Comparison of ENCODE assay signal across 36 mouse cellular contexts in genomic region chr4:150978156-150978910, GRCm38 (mm10). TPM values are rescaled to one million over a fixed set of nuclear protein-coding genes. Genes with fewer than 3 reads are reported as not detected.
DNase-seq lines count a peak whose midpoint lies in the region; ATAC-seq and TF ChIP-seq lines count a peak whose summit lies in the region.
"Had no signal": no experiment of that assay in that cellular context is flagged by ENCODE, and none has a peak within 500 bp of the region (broad histone marks: within the 10 kb centered on the region; RNA-seq: fewer than 3 reads in every experiment).

No protein-coding gene starts in this region.

- H3K27ac ChIP-seq in kidney, postnatal 0 days: no peak overlapping the region
- no peak overlapping the region for H3K27ac ChIP-seq in lung, postnatal 0 days (ENCODE audit: low read length)
- H3K27ac ChIP-seq in intestine, embryonic 15.5 days: no peak overlapping the region
- H3K27ac ChIP-seq: embryonic facial prominence, embryonic 12.5 days; gastrocnemius, adult 2 months; heart, adult 2 months; hindbrain, embryonic 13.5 days; liver, embryonic 13.5 days; midbrain, embryonic 10.5 days; midbrain, embryonic 15.5 days; neural tube, embryonic 15.5 days had no signal

- no peak for DNase-seq in kidney, postnatal 0 days (ENCODE audit: low spot score)
- DNase-seq in kidney, postnatal 25 days: no peak
- DNase-seq in lung, postnatal 0 days (ENCODE audit: low spot score): no peak
- no peak for DNase-seq in lung, adult 18-20 months
- peak; percentile 58 for DNase-seq in ES-CJ7 (ENCODE audit: low read depth, low spot score)
- no peak for DNase-seq in adrenal gland, postnatal 36 days
- DNase-seq: adrenal gland, postnatal 25 days; cerebellum, adult 9-10 months; cerebellum, postnatal 36 days; gastrocnemius, adult 2 months; heart, adult 2 months; heart, postnatal 4 days; left cerebral cortex, postnatal 4 days; liver, embryonic 13.5 days; lung, embryonic 14.5 days; retina, postnatal 1 day; right cerebral cortex, postnatal 14 days; thymus, postnatal 4 days had no signal

- no peaks in the 10 kb centered on the region for H3K4me1 ChIP-seq in kidney, postnatal 0 days (replicated peaks; ENCODE audit: insufficient read depth, low read length)
- H3K4me1 ChIP-seq in lung, postnatal 0 days (ENCODE audit: insufficient read depth, low read depth, low read length): no peaks in the 10 kb centered on the region
- no peaks in the 10 kb centered on the region for H3K4me1 ChIP-seq in intestine, embryonic 15.5 days (replicated peaks)
- H3K4me1 ChIP-seq: embryonic facial prominence, embryonic 12.5 days; heart, embryonic 12.5 days; hindbrain, embryonic 13.5 days; liver, embryonic 13.5 days; midbrain, embryonic 10.5 days; midbrain, embryonic 15.5 days; neural tube, embryonic 15.5 days had no signal

- H3K9ac ChIP-seq in kidney, postnatal 0 days (ENCODE audit: low read depth, low read length): no peak overlapping the region
- no peak overlapping the region for H3K9ac ChIP-seq in lung, postnatal 0 days (replicated peaks; ENCODE audit: low read depth)
- no peak overlapping the region for H3K9ac ChIP-seq in intestine, embryonic 15.5 days
- H3K9ac ChIP-seq: embryonic facial prominence, embryonic 12.5 days; heart, embryonic 12.5 days; hindbrain, embryonic 13.5 days; liver, embryonic 13.5 days; lung, embryonic 14.5 days; midbrain, embryonic 15.5 days; neural tube, embryonic 15.5 days had no signal

- WGBS in kidney, postnatal 0 days: 51% methylated on average over 21 of the region's 21 CpGs
- WGBS in lung, postnatal 0 days: 76% methylated on average over 21 of the region's 21 CpGs
- 88% methylated on average over 21 of the region's 21 CpGs for WGBS in intestine, embryonic 15.5 days

- no peaks in the 10 kb centered on the region for H3K36me3 ChIP-seq in kidney, postnatal 0 days (ENCODE audit: insufficient read depth, low read length)
- H3K36me3 ChIP-seq in lung, postnatal 0 days (ENCODE audit: insufficient read depth, low read length): no peaks in the 10 kb centered on the region
- no peaks in the 10 kb centered on the region for H3K36me3 ChIP-seq in intestine, embryonic 15.5 days
- H3K36me3 ChIP-seq: embryonic facial prominence, embryonic 12.5 days; G1E; heart, embryonic 12.5 days; hindbrain, embryonic 13.5 days; liver, embryonic 13.5 days; midbrain, embryonic 10.5 days; midbrain, embryonic 15.5 days; neural tube, embryonic 15.5 days had no signal

- peak; percentile 41; the same call in 1 of the 2 replicates for TF ChIP-seq CTCF in kidney, postnatal 0 days (IDR thresholded peaks at IDR 0.05; ENCODE audit: low read depth)
- peak; percentile 16 for TF ChIP-seq CTCF in lung, postnatal 0 days (IDR thresholded peaks at IDR 0.05)

- no peaks in the 10 kb centered on the region for H3K27me3 ChIP-seq in kidney, postnatal 0 days (ENCODE audit: insufficient read depth, low read length)
- no peaks in the 10 kb centered on the region for H3K27me3 ChIP-seq in lung, postnatal 0 days (replicated peaks; ENCODE audit: insufficient read depth, low read length)
- no peaks in the 10 kb centered on the region for H3K27me3 ChIP-seq in intestine, embryonic 15.5 days (replicated peaks)
- H3K27me3 ChIP-seq: embryonic facial prominence, embryonic 12.5 days; liver, embryonic 13.5 days; midbrain, embryonic 15.5 days; neural tube, embryonic 15.5 days had no signal

- ATAC-seq in kidney, postnatal 0 days (replicated peaks; ENCODE audit: low FRiP score, low read depth): no peak
- no peak for ATAC-seq in lung, postnatal 0 days
- no peak for ATAC-seq in intestine, embryonic 15.5 days
- ATAC-seq: forebrain, embryonic 16.5 days; midbrain, embryonic 15.5 days had no signal

- H3K4me2 ChIP-seq in kidney, postnatal 0 days (ENCODE audit: low read length): no peak overlapping the region
- no peak overlapping the region for H3K4me2 ChIP-seq in lung, postnatal 0 days (replicated peaks; ENCODE audit: low read depth, low read length)
- no peak overlapping the region for H3K4me2 ChIP-seq in intestine, embryonic 15.5 days (replicated peaks)
- H3K4me2 ChIP-seq: embryonic facial prominence, embryonic 12.5 days; heart, embryonic 12.5 days; hindbrain, embryonic 13.5 days; liver, embryonic 13.5 days; lung, embryonic 14.5 days; midbrain, embryonic 15.5 days; neural tube, embryonic 15.5 days had no signal

- no peak for TF ChIP-seq EP300 in lung, postnatal 0 days (IDR thresholded peaks at IDR 0.05)

- no peaks in the 10 kb centered on the region for H3K9me3 ChIP-seq in kidney, postnatal 0 days (replicated peaks; ENCODE audit: low read length)
- no peaks in the 10 kb centered on the region for H3K9me3 ChIP-seq in lung, postnatal 0 days (ENCODE audit: low read length)
- H3K9me3 ChIP-seq in intestine, embryonic 15.5 days: no peaks in the 10 kb centered on the region
- H3K9me3 ChIP-seq: embryonic facial prominence, embryonic 12.5 days; G1E; heart, embryonic 12.5 days; hindbrain, embryonic 13.5 days; liver, embryonic 13.5 days; midbrain, embryonic 10.5 days; midbrain, embryonic 15.5 days; neural tube, embryonic 15.5 days had no signal

- H3K4me3 ChIP-seq in kidney, postnatal 0 days (replicated peaks; ENCODE audit: low read depth, low read length): no peak overlapping the region
- no peak overlapping the region for H3K4me3 ChIP-seq in lung, postnatal 0 days (ENCODE audit: low read depth, low read length)
- no peak overlapping the region for H3K4me3 ChIP-seq in intestine, embryonic 15.5 days (replicated peaks)
- H3K4me3 ChIP-seq: embryonic facial prominence, embryonic 12.5 days; gastrocnemius, adult 2 months; heart, adult 2 months; heart, embryonic 12.5 days; hindbrain, embryonic 13.5 days; liver, embryonic 13.5 days; midbrain, embryonic 10.5 days; midbrain, embryonic 15.5 days; neural tube, embryonic 15.5 days had no signal

RNA-seq across cellular contexts. Expression of gene Uts2, which starts 18.6 kb away (rescaled TPM):
- polyA plus RNA-seq in kidney, postnatal 0 days (2015; fragmentation: Nextera tagmentation; extraction: Ambion mirVana): not detected in 2 replicates
- not detected in 2 replicates for polyA plus RNA-seq in lung, postnatal 0 days (2015; fragmentation: Nextera tagmentation; extraction: Ambion mirVana)
- not detected in 2 replicates for polyA plus RNA-seq in intestine, embryonic 15.5 days (2015; fragmentation: Nextera tagmentation; extraction: Ambion mirVana)
- not detected for total RNA-seq in adrenal gland, postnatal 36 days (2021)
- total RNA-seq: adrenal gland, postnatal 25 days; G1E; gastrocnemius, adult 2 months; gastrocnemius, postnatal 4 days; heart, adult 2 months; heart, postnatal 4 days; layer of hippocampus, adult 8-10 months; layer of hippocampus, postnatal 36 days; left cerebral cortex, postnatal 4 days; megakaryocyte progenitor cell, adult 5-6 weeks had no signal
- polyA plus RNA-seq: embryonic facial prominence, embryonic 12.5 days; forebrain, embryonic 16.5 days; G1E; heart, adult 2 months; heart, embryonic 12.5 days; heart, postnatal 0 days; hindbrain, embryonic 13.5 days; limb, embryonic 14.5 days; liver, embryonic 13.5 days; lung, embryonic 14.5 days; midbrain, embryonic 10.5 days; midbrain, embryonic 15.5 days; small intestine, adult 2 months; stomach, embryonic 14.5 days; testis, adult 2 months had no signal
